Mouse (Mus musculus): Measurements from ENCODE around the gene Gm45717. TPM values are rescaled to one million over a fixed set of nuclear protein-coding genes. Genes with fewer than 3 reads are reported as not detected.

The Gm45717 gene
- polyA plus RNA-seq, 1 experiment from 2014 or later, result not detected

- Histone ChIP-seq H3K4me2 (replicated peaks; ENCODE audit: low read depth, low read length) (no peak within 1 kb of the TSS), H3K27me3 (ENCODE audit: control insufficient read depth, insufficient read depth, low read length) (no peaks in the 10 kb centered on the region), H3K4me3 (ENCODE audit: low read length) (no peak within 1 kb of the TSS), H3K4me1 (ENCODE audit: control insufficient read depth, insufficient read depth, low read length) (peaks cover 24% of the 10 kb centered on the region), H3K9ac (ENCODE audit: low read depth, low read length) (no peak within 1 kb of the TSS; the same call in 1 of the 2 replicates), H3K9me3 (ENCODE audit: control insufficient read depth, low read length) (no peaks in the 10 kb centered on the region), H3K27ac (ENCODE audit: low read depth, low read length) (peak within 1 kb of the TSS; percentile 43; the same call in 1 of the 2 replicates), H3K36me3 (ENCODE audit: control insufficient read depth, insufficient read depth, low read length) (peaks cover 50% of the 10 kb centered on the region)
- 64% methylated on average over 16 of the region's 16 CpGs for WGBS
- ATAC-seq (ENCODE audit: low FRiP score, low TSS enrichment), result no peak
Observed at GRCm38 (mm10) chr7:140949824-140950530, 5.8 kb downstream of the Gm45717 start, which contains the start of gene Ifitm5. TSS of gene Ifitm5 (minus strand) at chr7:140950291.

GRCm38 (mm10) chr7:140949255-140949654, 6.5 kb downstream of the Gm45717 start:
- Histone ChIP-seq H3K9me3 (ENCODE audit: control insufficient read depth, low read length) (no peaks in the 10 kb centered on the region), H3K27me3 (ENCODE audit: control insufficient read depth, insufficient read depth, low read length) (no peaks in the 10 kb centered on the region), H3K4me1 (ENCODE audit: control insufficient read depth, insufficient read depth, low read length) (peaks cover 24% of the 10 kb centered on the region), H3K9ac (ENCODE audit: low read depth, low read length) (no peak overlapping the region), H3K4me3 (ENCODE audit: low read length) (no peak overlapping the region), H3K4me2 (replicated peaks; ENCODE audit: low read depth, low read length) (no peak overlapping the region), H3K36me3 (ENCODE audit: control insufficient read depth, insufficient read depth, low read length) (peaks cover 52% of the 10 kb centered on the region), H3K27ac (ENCODE audit: low read depth, low read length) (no peak overlapping the region)
- WGBS, result 87% methylated on average over 6 of the region's 6 CpGs
- no peak for ATAC-seq (ENCODE audit: low FRiP score, low TSS enrichment)

GRCm38 (mm10) chr7:140948161-140948560, 7.6 kb downstream of the Gm45717 start:
- Histone ChIP-seq H3K9me3 (ENCODE audit: control insufficient read depth, low read length) (no peaks in the 10 kb centered on the region), H3K4me2 (replicated peaks; ENCODE audit: low read depth, low read length) (no peak overlapping the region), H3K36me3 (ENCODE audit: control insufficient read depth, insufficient read depth, low read length) (peaks cover 51% of the 10 kb centered on the region), H3K27ac (ENCODE audit: low read depth, low read length) (no peak overlapping the region), H3K9ac (ENCODE audit: low read depth, low read length) (no peak overlapping the region), H3K27me3 (ENCODE audit: control insufficient read depth, insufficient read depth, low read length) (no peaks in the 10 kb centered on the region), H3K4me1 (ENCODE audit: control insufficient read depth, insufficient read depth, low read length) (peaks cover 18% of the 10 kb centered on the region), H3K4me3 (ENCODE audit: low read length) (no peak overlapping the region)
- no peak for ATAC-seq (ENCODE audit: low FRiP score, low TSS enrichment)
- WGBS, result 88% methylated on average over 8 of the region's 8 CpGs

- no peak for ATAC-seq (ENCODE audit: low FRiP score, low TSS enrichment)
- Histone ChIP-seq H3K9ac (ENCODE audit: low read depth, low read length) (no peak overlapping the region), H3K27ac (ENCODE audit: low read depth, low read length) (no peak overlapping the region)
Observed at GRCm38 (mm10) chr7:140946980-140947379, 8.8 kb downstream of the Gm45717 start.

GRCm38 (mm10) chr7:140946311-140946710, 9.4 kb downstream of the Gm45717 start:
- no peak for ATAC-seq (ENCODE audit: low FRiP score, low TSS enrichment)
- Histone ChIP-seq H3K36me3 (ENCODE audit: control insufficient read depth, insufficient read depth, low read length) (peaks cover 47% of the 10 kb centered on the region), H3K27ac (ENCODE audit: low read depth, low read length) (no peak overlapping the region), H3K9ac (ENCODE audit: low read depth, low read length) (no peak overlapping the region), H3K9me3 (ENCODE audit: control insufficient read depth, low read length) (no peaks in the 10 kb centered on the region), H3K27me3 (ENCODE audit: control insufficient read depth, insufficient read depth, low read length) (no peaks in the 10 kb centered on the region), H3K4me1 (ENCODE audit: control insufficient read depth, insufficient read depth, low read length) (peaks cover 17% of the 10 kb centered on the region), H3K4me2 (replicated peaks; ENCODE audit: low read depth, low read length) (no peak overlapping the region), H3K4me3 (ENCODE audit: low read length) (no peak overlapping the region)
- 93% methylated on average over 10 of the region's 10 CpGs for WGBS

More at GRCm38 (mm10) chr7:140946980-140947379, 8.8 kb downstream of the Gm45717 start:
- Histone ChIP-seq H3K4me1 (ENCODE audit: control insufficient read depth, insufficient read depth, low read length) (peaks cover 18% of the 10 kb centered on the region), H3K4me2 (replicated peaks; ENCODE audit: low read depth, low read length) (no peak overlapping the region), H3K9me3 (ENCODE audit: control insufficient read depth, low read length) (no peaks in the 10 kb centered on the region), H3K36me3 (ENCODE audit: control insufficient read depth, insufficient read depth, low read length) (peaks cover 47% of the 10 kb centered on the region), H3K27me3 (ENCODE audit: control insufficient read depth, insufficient read depth, low read length) (no peaks in the 10 kb centered on the region), H3K4me3 (ENCODE audit: low read length) (no peak overlapping the region)
- 55% methylated on average over 7 of the region's 7 CpGs for WGBS

- ATAC-seq (ENCODE audit: low FRiP score, low TSS enrichment), result no peak
- no peaks in the 10 kb centered on the region for H3K9me3 ChIP-seq (ENCODE audit: control insufficient read depth, low read length)
- WGBS, result 96% methylated on average over 5 of the region's 5 CpGs
- H3K27ac ChIP-seq (ENCODE audit: low read depth, low read length), result no peak overlapping the region
- H3K4me1 ChIP-seq (ENCODE audit: control insufficient read depth, insufficient read depth, low read length), result peaks cover 11% of the 10 kb centered on the region; the same call in 1 of the 2 replicates
- H3K4me2 ChIP-seq (replicated peaks; ENCODE audit: low read depth, low read length), result no peak overlapping the region
- H3K9ac ChIP-seq (ENCODE audit: low read depth, low read length), result no peak overlapping the region
- peaks cover 47% of the 10 kb centered on the region for H3K36me3 ChIP-seq (ENCODE audit: control insufficient read depth, insufficient read depth, low read length)
- no peaks in the 10 kb centered on the region for H3K27me3 ChIP-seq (ENCODE audit: control insufficient read depth, insufficient read depth, low read length)
- H3K4me3 ChIP-seq (ENCODE audit: low read length), result no peak overlapping the region
Observed at GRCm38 (mm10) chr7:140945247-140945646, 10.5 kb downstream of the Gm45717 start.

GRCm38 (mm10) chr7:140944236-140944635, 11.5 kb downstream of the Gm45717 start:
- Histone ChIP-seq H3K4me3 (ENCODE audit: low read length) (no peak overlapping the region), H3K27me3 (ENCODE audit: control insufficient read depth, insufficient read depth, low read length) (no peaks in the 10 kb centered on the region), H3K4me1 (ENCODE audit: control insufficient read depth, insufficient read depth, low read length) (peaks cover 13% of the 10 kb centered on the region; the same call in 1 of the 2 replicates), H3K36me3 (ENCODE audit: control insufficient read depth, insufficient read depth, low read length) (peaks cover 40% of the 10 kb centered on the region), H3K4me2 (replicated peaks; ENCODE audit: low read depth, low read length) (no peak overlapping the region), H3K9ac (ENCODE audit: low read depth, low read length) (no peak overlapping the region), H3K9me3 (ENCODE audit: control insufficient read depth, low read length) (no peaks in the 10 kb centered on the region), H3K27ac (ENCODE audit: low read depth, low read length) (no peak overlapping the region)
- WGBS, result 88% methylated on average over 7 of the region's 7 CpGs
- no peak for ATAC-seq (ENCODE audit: low FRiP score, low TSS enrichment)

GRCm38 (mm10) chr7:140943356-140943755, 12.4 kb downstream of the Gm45717 start:
- H3K27ac ChIP-seq (ENCODE audit: low read depth, low read length), result no peak overlapping the region
- H3K4me3 ChIP-seq (ENCODE audit: low read length), result no peak overlapping the region
- no peak overlapping the region for H3K9ac ChIP-seq (ENCODE audit: low read depth, low read length)
- H3K4me2 ChIP-seq (replicated peaks; ENCODE audit: low read depth, low read length), result no peak overlapping the region
- H3K4me1 ChIP-seq (ENCODE audit: control insufficient read depth, insufficient read depth, low read length), result peaks cover 15% of the 10 kb centered on the region; the same call in 1 of the 2 replicates
- H3K36me3 ChIP-seq (ENCODE audit: control insufficient read depth, insufficient read depth, low read length), result peaks cover 32% of the 10 kb centered on the region
- WGBS, result 82% methylated on average over 4 of the region's 4 CpGs
- H3K27me3 ChIP-seq (ENCODE audit: control insufficient read depth, insufficient read depth, low read length), result no peaks in the 10 kb centered on the region
- no peaks in the 10 kb centered on the region for H3K9me3 ChIP-seq (ENCODE audit: control insufficient read depth, low read length)
- ATAC-seq (ENCODE audit: low FRiP score, low TSS enrichment), result no peak

GRCm38 (mm10) chr7:140942811-140943210, 12.9 kb downstream of the Gm45717 start:
- Histone ChIP-seq H3K4me2 (replicated peaks; ENCODE audit: low read depth, low read length) (no peak overlapping the region), H3K9ac (ENCODE audit: low read depth, low read length) (no peak overlapping the region), H3K27me3 (ENCODE audit: control insufficient read depth, insufficient read depth, low read length) (no peaks in the 10 kb centered on the region), H3K9me3 (ENCODE audit: control insufficient read depth, low read length) (no peaks in the 10 kb centered on the region), H3K4me1 (ENCODE audit: control insufficient read depth, insufficient read depth, low read length) (peaks cover 15% of the 10 kb centered on the region; the same call in 1 of the 2 replicates), H3K4me3 (ENCODE audit: low read length) (no peak overlapping the region), H3K36me3 (ENCODE audit: control insufficient read depth, insufficient read depth, low read length) (peaks cover 27% of the 10 kb centered on the region), H3K27ac (ENCODE audit: low read depth, low read length) (no peak overlapping the region)
- WGBS, result 91% methylated on average over 10 of the region's 10 CpGs
- no peak for ATAC-seq (ENCODE audit: low FRiP score, low TSS enrichment)
